Mouse (Mus musculus) forebrain, embryonic 12.5 days (tissue): ENCODE data around the gene Zswim5. TPM values are rescaled to one million over a fixed set of nuclear protein-coding genes. Genes with fewer than 3 reads are reported as not detected.

Source experiments
- ATAC-seq: fragments of 200-750 bp; cut with Nextera tagmentation; 2 replicates; pipeline ENCODE4 v1.8.0; 2017; ENCODE audit warnings: moderate TSS enrichment; ENCODE audit not compliant: low FRiP score
- H3K27ac ChIP-seq: fragments of 300-500 bp; sonication (generic); 2 replicates; pipeline ENCODE4 v1.5.1; 2016; ENCODE audit warnings: mild to moderate bottlenecking
- H3K27me3 ChIP-seq: fragments of 300-500 bp; sonication (generic); 2 replicates; pipeline ENCODE4 v1.6.1; 2016; ENCODE audit warnings: mild to moderate bottlenecking
- H3K36me3 ChIP-seq: fragments of 300-500 bp; sonication (generic); replicated peaks from 2 replicates; pipeline ENCODE4 v1.6.1; 2016; ENCODE audit warnings: mild to moderate bottlenecking
- H3K4me1 ChIP-seq: fragments of 300-500 bp; sonication (generic); 2 replicates; pipeline ENCODE4 v1.6.1; 2016
- H3K4me2 ChIP-seq: fragments of 300-500 bp; sonication (generic); 2 replicates; pipeline ENCODE4 v1.6.1; 2016; ENCODE audit warnings: mild to moderate bottlenecking, moderate library complexity
- H3K4me3 ChIP-seq: fragments of 300-500 bp; sonication (generic); replicated peaks from 2 replicates; pipeline ENCODE4 v1.5.1; 2016; ENCODE audit warnings: mild to moderate bottlenecking
- H3K9ac ChIP-seq: fragments of 300-500 bp; sonication (generic); 2 replicates; pipeline ENCODE4 v1.6.1; 2016; ENCODE audit warnings: mild to moderate bottlenecking
- H3K9me3 ChIP-seq: fragments of 300-500 bp; sonication (generic); 2 replicates; pipeline ENCODE4 v1.6.1; 2016
- WGBS: fragments of 180-500 bp; shearing (Covaris S2); methylation state at CpG from one replicate; pipeline ENCODE4 v1.1.7; 2016; 5-methylcytosine and 5-hydroxymethylcytosine counted together
- polyA plus RNA-seq: library from polyadenylated mRNA; unstranded; fragments of >200 nt; fragmentation: Nextera tagmentation; extraction: Ambion mirVana; gene quantifications from 2 replicates; pipeline ENCODE4 v1.2.1, GENCODE M21; 2016

Gene Zswim5
- polyA plus RNA-seq, 1 experiment from 2014 or later, result 12.0 TPM

DNA sequence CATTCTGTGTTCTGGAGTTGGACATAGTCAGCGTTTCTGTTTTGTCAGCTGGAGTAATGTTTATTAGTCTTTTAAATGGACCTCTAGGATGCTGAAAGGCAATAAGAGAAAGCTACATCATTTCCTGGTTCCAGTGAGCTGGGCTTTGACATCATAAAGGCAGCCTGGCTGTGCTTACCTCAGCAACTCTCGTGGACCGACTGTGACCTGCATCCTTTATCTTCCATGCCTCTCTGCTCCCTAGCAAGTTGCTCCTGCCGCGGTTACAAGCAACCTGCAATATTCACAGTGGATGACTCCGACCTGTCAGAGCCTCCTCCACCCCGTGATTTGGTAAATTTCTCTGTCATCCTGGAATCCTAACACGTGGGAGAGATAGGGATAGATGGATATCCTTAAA is 15.2 kb upstream of the Zswim5 start:
- no peaks in the 10 kb centered on the region for H3K36me3 ChIP-seq
- no peaks in the 10 kb centered on the region for H3K27me3 ChIP-seq
- WGBS, result 78% methylated on average over 8 of the region's 8 CpGs
- H3K4me2 ChIP-seq, result no peak overlapping the region
- H3K4me3 ChIP-seq, result no peak overlapping the region
- H3K9me3 ChIP-seq, result no peaks in the 10 kb centered on the region
- no peaks in the 10 kb centered on the region for H3K4me1 ChIP-seq
- no peak overlapping the region for H3K27ac ChIP-seq
- H3K9ac ChIP-seq, result 0 out of 2 replicates have a peak overlapping the region, but pooled peaks have one; percentile 2
- no peak for ATAC-seq

GRCm38 (mm10) chr4:116869898-116870297 is 7.3 kb upstream of the Zswim5 start:
- Histone ChIP-seq H3K4me1 (no peaks in the 10 kb centered on the region), H3K27me3 (peaks cover 5% of the 10 kb centered on the region; the same call in 1 of the 2 replicates), H3K4me3 (no peak overlapping the region), H3K27ac (no peak overlapping the region), H3K36me3 (no peaks in the 10 kb centered on the region), H3K4me2 (no peak overlapping the region), H3K9ac (no peak overlapping the region), H3K9me3 (no peaks in the 10 kb centered on the region)
- 84% methylated on average over 3 of the region's 3 CpGs for WGBS
- no peak for ATAC-seq

GRCm38 (mm10) chr4:116874595-116874994 is 2.6 kb upstream of the Zswim5 start:
- 82% methylated on average over 4 of the region's 4 CpGs for WGBS
- H3K36me3 ChIP-seq, result no peaks in the 10 kb centered on the region
- ATAC-seq, result no peak

DNA sequence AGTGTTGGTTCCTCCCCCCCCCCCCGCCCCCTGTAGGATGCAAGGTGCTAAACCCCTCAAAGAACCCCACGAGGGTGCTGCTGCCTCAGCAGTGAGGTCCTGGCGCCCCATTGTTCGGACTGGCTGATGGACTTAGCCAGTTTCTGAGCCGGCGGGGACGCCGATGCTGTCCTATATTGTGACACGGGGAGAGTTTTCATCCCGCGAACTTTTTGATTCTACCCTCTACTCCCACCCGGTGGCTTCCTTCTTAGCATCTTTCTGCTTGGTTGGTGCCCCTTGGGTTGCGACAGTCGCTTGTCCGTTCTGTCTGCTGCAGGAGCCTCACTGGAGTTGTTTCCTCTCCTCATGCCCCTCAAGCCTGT is 564 bp upstream of the Zswim5 start:
- H3K9ac ChIP-seq, result peak overlapping the region; percentile 85
- H3K9me3 ChIP-seq, result no peaks in the 10 kb centered on the region
- ATAC-seq, result peak; percentile 75
- peak overlapping the region; percentile 70 for H3K4me3 ChIP-seq
- H3K4me2 ChIP-seq, result peak overlapping the region; percentile 71
- no peaks in the 10 kb centered on the region for H3K36me3 ChIP-seq
- H3K4me1 ChIP-seq, result peaks cover 7% of the 10 kb centered on the region; the same call in 1 of the 2 replicates
- peaks cover 5% of the 10 kb centered on the region; the same call in 1 of the 2 replicates for H3K27me3 ChIP-seq
- WGBS, result 0% methylated on average over 15 of the region's 15 CpGs
- H3K27ac ChIP-seq, result peak overlapping the region; percentile 99

More at GRCm38 (mm10) chr4:116874595-116874994, 2.6 kb upstream of the Zswim5 start:
- H3K27me3 ChIP-seq, result peaks cover 5% of the 10 kb centered on the region; the same call in 1 of the 2 replicates
- H3K27ac ChIP-seq, result no peak overlapping the region
- H3K9ac ChIP-seq, result no peak overlapping the region
- H3K4me2 ChIP-seq, result no peak overlapping the region
- H3K4me1 ChIP-seq, result peaks cover 7% of the 10 kb centered on the region; the same call in 1 of the 2 replicates
- no peaks in the 10 kb centered on the region for H3K9me3 ChIP-seq
- H3K4me3 ChIP-seq, result no peak overlapping the region

DNA sequence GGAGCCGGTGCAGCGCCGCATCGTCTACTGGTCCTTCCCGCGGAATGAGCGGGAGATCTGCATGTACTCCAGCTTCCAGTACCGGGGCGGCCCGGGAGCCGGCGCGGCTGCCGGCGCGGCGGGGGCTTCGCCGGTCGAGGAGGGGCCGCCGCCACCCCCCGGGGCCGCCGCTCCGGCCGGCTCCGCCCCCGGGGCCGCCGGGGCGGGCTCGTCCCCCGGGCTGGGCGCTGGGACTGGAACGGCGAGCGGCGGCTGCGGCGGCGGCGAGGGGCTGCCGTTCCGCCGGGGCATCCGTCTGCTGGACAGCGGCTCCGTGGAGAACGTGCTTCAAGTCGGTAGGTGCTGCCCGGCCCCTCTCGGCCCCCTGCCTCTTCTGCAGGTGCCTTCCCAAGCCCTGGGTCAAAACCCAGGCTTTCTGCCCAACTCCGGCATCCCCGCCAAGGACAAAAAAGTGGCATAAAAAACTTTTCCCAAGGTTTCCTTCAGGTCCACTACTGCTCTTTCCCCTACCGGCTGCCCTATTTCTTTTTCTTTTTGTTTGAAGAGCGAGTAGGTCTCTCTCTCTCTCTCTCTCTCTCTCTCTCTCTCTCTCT is 649 bp downstream of the Zswim5 start:
- Histone ChIP-seq H3K4me3 (peak overlapping the region; percentile 70), H3K27ac (peak overlapping the region; percentile 99), H3K36me3 (no peaks in the 10 kb centered on the region), H3K4me1 (peaks cover 7% of the 10 kb centered on the region; the same call in 1 of the 2 replicates), H3K9ac (peak overlapping the region; percentile 85), H3K27me3 (peaks cover 5% of the 10 kb centered on the region; the same call in 1 of the 2 replicates), H3K4me2 (peak overlapping the region; percentile 71), H3K9me3 (no peaks in the 10 kb centered on the region)
- WGBS, result under 1% methylated on average over 24 of the region's 57 CpGs
- ATAC-seq, result no peak

DNA sequence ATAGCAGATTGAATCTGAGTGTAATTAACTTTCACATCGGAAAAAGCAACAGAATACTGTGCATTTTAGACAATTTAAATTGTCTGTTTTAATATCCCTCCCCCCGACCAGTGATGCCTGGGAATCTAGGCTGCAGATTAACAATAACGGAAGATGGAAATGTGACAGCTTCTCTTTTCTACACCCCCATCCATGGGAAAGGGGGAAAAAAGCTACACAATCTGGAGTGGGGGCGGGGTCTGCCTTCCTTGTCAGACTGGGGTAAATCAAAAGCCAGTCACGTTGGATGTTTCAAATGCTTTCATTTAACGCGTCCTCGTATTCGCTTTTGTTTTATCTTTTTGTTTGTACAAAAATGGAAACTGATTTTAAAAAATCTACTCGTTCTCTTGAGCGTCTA is 1.3 kb downstream of the Zswim5 start:
- Histone ChIP-seq H3K4me2 (peak overlapping the region; percentile 71), H3K9me3 (no peaks in the 10 kb centered on the region), H3K36me3 (no peaks in the 10 kb centered on the region), H3K27ac (peak overlapping the region; percentile 99), H3K4me3 (peak overlapping the region; percentile 70), H3K4me1 (peaks cover 7% of the 10 kb centered on the region; the same call in 1 of the 2 replicates), H3K27me3 (peaks cover 5% of the 10 kb centered on the region; the same call in 1 of the 2 replicates), H3K9ac (peak overlapping the region; percentile 85)
- no peak for ATAC-seq
- WGBS, result 1% methylated on average over 11 of the region's 11 CpGs

DNA sequence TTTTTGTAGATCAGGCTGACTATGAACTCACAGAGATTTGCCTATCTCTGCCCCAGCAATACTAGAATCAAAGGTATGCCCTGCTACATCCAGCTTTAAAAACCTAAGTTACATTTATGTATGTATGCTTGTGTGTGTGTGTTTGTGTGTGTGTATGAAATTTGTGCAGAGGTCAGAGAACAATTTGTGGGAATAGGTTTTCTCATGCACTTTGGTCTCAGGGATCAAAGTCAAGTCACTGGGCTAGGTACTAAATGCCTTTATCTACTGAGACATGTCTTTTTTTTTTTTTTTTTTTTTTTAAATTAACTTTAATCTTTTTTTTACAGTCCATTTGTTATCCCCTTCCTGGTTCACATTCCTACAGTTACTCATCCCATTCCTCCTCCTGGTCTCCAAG is 5.5 kb downstream of the Zswim5 start:
- Histone ChIP-seq H3K4me1 (no peaks in the 10 kb centered on the region), H3K4me2 (no peak overlapping the region), H3K27ac (no peak overlapping the region), H3K9me3 (no peaks in the 10 kb centered on the region), H3K4me3 (no peak overlapping the region), H3K36me3 (no peaks in the 10 kb centered on the region), H3K9ac (no peak overlapping the region), H3K27me3 (no peaks in the 10 kb centered on the region)
- ATAC-seq, result no peak

DNA sequence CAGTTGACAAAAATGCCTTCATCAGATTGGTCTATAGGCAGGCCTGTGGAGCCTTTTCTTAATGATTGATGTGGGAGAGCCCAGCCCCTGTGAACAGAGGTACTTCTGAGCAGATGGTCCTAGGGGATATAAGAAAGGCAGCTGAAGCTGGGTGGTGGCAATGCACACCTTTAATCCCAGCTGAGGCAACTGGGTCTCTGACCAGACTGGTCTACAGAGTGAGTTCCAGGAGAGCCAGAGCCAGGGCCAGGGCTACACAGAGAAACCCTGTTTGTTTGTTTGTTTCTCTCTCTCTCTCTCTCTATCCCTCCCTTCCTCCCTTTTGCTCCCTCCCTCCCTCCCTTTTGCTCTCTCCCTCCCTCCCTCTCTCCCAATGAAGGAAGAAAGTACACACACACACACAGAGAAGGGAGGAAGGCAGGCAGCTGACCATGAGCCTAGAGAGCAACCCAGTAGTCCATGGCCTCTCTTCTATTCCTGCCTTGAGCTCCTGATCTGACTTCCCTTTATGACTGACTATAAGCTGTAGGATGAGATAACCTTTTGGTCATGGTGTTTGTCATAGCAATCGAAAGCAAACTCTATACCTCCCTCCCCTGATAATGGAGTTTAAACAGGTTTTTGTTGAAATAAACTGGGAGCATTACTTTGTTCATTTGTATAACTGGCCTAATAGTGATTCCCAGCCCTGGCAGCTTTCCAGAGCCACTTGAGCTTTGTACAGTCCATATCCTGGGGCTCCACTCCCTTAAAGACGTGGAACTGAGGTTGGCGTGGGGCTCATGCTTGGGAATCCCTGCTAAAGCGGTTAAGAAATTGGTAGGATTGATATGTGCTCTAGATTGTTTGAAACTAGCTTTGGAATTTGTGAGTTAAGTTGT is 17.3 kb downstream of the Zswim5 start:
- Histone ChIP-seq H3K4me1 (peaks cover 11% of the 10 kb centered on the region), H3K9me3 (no peaks in the 10 kb centered on the region), H3K36me3 (no peaks in the 10 kb centered on the region), H3K27ac (peak overlapping the region; percentile 3; the same call in 1 of the 2 replicates), H3K9ac (0 out of 2 replicates have a peak overlapping the region, but pooled peaks have one; percentile 7), H3K4me2 (no peak overlapping the region), H3K4me3 (no peak overlapping the region), H3K27me3 (no peaks in the 10 kb centered on the region)
- ATAC-seq, result no peak
- 77% methylated on average over 4 of the region's 4 CpGs for WGBS

GRCm38 (mm10) chr4:116910489-116911181 is 33.5 kb downstream of the Zswim5 start:
- H3K9me3 ChIP-seq, result no peaks in the 10 kb centered on the region
- ATAC-seq, result peak; percentile 70; the same call in 1 of the 2 replicates
- peak overlapping the region; percentile 73 for H3K27ac ChIP-seq
- H3K4me1 ChIP-seq, result peaks cover 17% of the 10 kb centered on the region
- H3K9ac ChIP-seq, result no peak overlapping the region
- H3K4me3 ChIP-seq, result no peak overlapping the region
- no peaks in the 10 kb centered on the region for H3K27me3 ChIP-seq
- WGBS, result 12% methylated on average over 4 of the region's 4 CpGs
- no peaks in the 10 kb centered on the region for H3K36me3 ChIP-seq
- no peak overlapping the region for H3K4me2 ChIP-seq

GRCm38 (mm10) chr4:116911202-116911601 is 34.0 kb downstream of the Zswim5 start:
- Histone ChIP-seq H3K4me1 (peaks cover 17% of the 10 kb centered on the region), H3K36me3 (no peaks in the 10 kb centered on the region), H3K4me2 (no peak overlapping the region), H3K27ac (peak overlapping the region; percentile 73), H3K9ac (no peak overlapping the region), H3K4me3 (no peak overlapping the region), H3K9me3 (no peaks in the 10 kb centered on the region), H3K27me3 (no peaks in the 10 kb centered on the region)
- peak; percentile 69 for ATAC-seq
- 19% methylated on average over 5 of the region's 5 CpGs for WGBS

GRCm38 (mm10) chr4:116913318-116913717 is 36.1 kb downstream of the Zswim5 start:
- no peaks in the 10 kb centered on the region for H3K27me3 ChIP-seq
- no peaks in the 10 kb centered on the region for H3K9me3 ChIP-seq
- H3K4me1 ChIP-seq, result peaks cover 17% of the 10 kb centered on the region
- H3K4me3 ChIP-seq, result no peak overlapping the region
- WGBS, result 80% methylated on average over 2 of the region's 2 CpGs
- no peak overlapping the region for H3K4me2 ChIP-seq
- no peaks in the 10 kb centered on the region for H3K36me3 ChIP-seq
- H3K27ac ChIP-seq, result no peak overlapping the region; the same call in 1 of the 2 replicates
- no peak for ATAC-seq
- H3K9ac ChIP-seq, result no peak overlapping the region
